Mouse (Mus musculus) gastrocnemius, adult 2 months (tissue): ENCODE data around the gene Pdcd7. TPM values are rescaled to one million over a fixed set of nuclear protein-coding genes. Genes with fewer than 3 reads are reported as not detected.
"Not testable (repeated sequence)": the region's sequence is repeated elsewhere in the genome, so short reads cannot be mapped to it uniquely, and the experiment has no call there.

Experiments
- DNase-seq: peaks from one replicate; pipeline ENCODE4 v3.0.0; 2022
- H3K27ac ChIP-seq: fragments of 200-600 bp; 2 replicates; pipeline ENCODE4 v1.8.1; 2022; ENCODE audit warnings: mild to moderate bottlenecking
- H3K4me3 ChIP-seq: fragments of 200-600 bp; 2 replicates; pipeline ENCODE4 v1.8.1; 2022; ENCODE audit warnings: mild to moderate bottlenecking, moderate library complexity
- CTCF ChIP-seq: fragments of 200-600 bp; IDR thresholded peaks from 2 replicates; pipeline ENCODE4 v1.8.1; 2022; ENCODE audit warnings: antibody characterized with exemption, mild to moderate bottlenecking, moderate library complexity
- intact Hi-C: fragments of 180-260 bp; cut with DNase I; formaldehyde crosslinking; loops from one replicate; pipeline ENCODE4 v1.15.1; 2025
- total RNA-seq, 2 experiments: library from RNA; stranded (reverse); gene quantifications; 2 replicates each; pipeline ENCODE4 v1.2.3; 2021

Gene Pdcd7
- total RNA-seq, 2 experiments from 2014 or later, result 10.1 to 19.5 TPM

DNA sequence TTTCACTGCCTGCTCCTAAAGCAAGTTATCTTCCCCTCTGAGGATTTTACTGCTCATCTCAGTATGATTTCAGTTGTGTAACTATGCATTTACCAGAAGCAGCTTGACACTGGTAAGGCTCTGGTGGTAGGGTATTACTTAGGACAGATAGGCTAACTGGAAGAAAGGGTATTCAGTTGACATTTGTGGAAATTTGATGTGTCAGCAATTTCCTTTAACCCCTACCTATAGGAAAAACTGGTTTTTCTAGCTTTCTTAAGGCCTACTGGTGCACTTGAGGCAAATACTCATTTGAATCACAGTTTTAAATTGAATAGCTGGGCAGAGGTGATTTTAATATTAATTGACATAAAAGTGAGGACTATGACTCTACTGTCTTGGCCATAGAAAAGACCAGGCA is 19.9 kb upstream of the Pdcd7 start:
- TF ChIP-seq CTCF, result no peak
- Histone ChIP-seq H3K27ac (no peak overlapping the region), H3K4me3 (no peak overlapping the region)
- intact Hi-C loops, result no loop called here
- no peak for DNase-seq

GRCm38 (mm10) chr9:65327371-65327770 is 18.5 kb upstream of the Pdcd7 start:
- TF ChIP-seq CTCF, result no peak
- no peak overlapping the region for H3K4me3 ChIP-seq
- intact Hi-C loops, result no loop called here
- H3K27ac ChIP-seq, result no peak overlapping the region
- no peak for DNase-seq

DNA sequence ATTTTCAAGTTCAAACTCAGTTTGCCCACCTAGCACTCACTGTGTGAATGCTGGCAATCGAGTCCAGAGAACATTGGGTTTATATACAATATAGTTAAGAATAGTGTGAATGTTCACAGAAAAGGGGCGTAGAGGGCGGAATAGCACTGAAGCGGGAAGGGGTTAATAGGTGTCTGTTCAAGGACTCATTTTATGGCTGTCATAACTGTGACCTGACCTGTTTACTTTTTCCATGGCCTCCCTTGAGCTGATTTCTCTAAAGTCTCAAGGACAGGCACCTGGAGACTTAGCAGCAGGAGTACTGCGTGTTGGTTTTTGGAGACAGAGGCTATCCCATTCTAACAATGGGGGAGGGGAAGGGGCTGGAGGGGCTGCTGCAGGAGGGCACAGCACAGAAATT is 11.9 kb upstream of the Pdcd7 start:
- TF ChIP-seq CTCF, result no peak

DNA sequence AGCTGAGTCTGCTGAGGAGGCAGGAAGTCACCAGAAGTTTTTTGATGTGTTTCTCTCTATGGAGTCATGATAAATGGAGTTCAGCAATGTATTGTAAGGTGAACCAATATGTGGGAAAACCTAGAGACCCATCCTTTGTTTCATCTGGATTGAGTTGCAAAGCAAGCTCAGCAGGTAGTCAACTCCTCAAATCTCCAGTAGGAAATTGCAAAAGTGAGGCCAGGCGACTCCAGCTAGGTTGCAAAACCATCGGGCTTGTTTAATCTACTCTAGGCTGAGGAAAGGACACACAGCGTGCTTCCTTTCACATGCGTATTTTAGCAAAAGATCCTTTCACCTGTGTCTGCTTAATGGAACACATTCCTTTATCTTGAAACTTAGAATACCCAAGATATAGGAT is 6.8 kb upstream of the Pdcd7 start:
- DNase-seq, result no peak
- Histone ChIP-seq H3K27ac (no peak overlapping the region), H3K4me3 (no peak overlapping the region)
- TF ChIP-seq CTCF, result no peak
- intact Hi-C loops, result no loop called here

More for the DNA sequence above, 11.9 kb upstream of the Pdcd7 start:
- intact Hi-C loops, result no loop called here
- no peak overlapping the region for H3K27ac ChIP-seq
- DNase-seq, result no peak
- H3K4me3 ChIP-seq, result no peak overlapping the region

DNA sequence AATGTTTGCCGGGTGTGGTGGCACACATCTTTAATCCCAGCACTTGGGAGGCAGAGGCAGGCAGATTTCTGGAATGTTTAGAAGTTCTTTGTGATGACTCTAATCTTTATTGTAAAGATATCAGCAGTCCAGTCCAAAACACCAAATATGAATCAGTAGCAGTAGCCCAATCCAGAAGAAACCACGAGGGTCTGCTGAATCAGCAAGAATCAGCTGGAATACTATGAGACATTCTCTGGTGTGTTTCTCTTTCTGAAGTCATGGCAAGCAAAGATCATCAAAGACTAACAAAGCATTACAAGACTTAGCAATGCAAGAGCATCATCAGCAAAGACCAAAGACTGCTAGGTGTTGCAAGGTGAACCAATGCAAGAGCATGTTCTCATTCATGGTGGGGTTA is 5.5 kb upstream of the Pdcd7 start:
- TF ChIP-seq CTCF, result no peak
- DNase-seq, result no peak
- intact Hi-C loops, result no loop called here

GRCm38 (mm10) chr9:65345439-65345838 is 465 bp upstream of the Pdcd7 start:
- peak; percentile 15; the same call in 1 of the 2 replicates for TF ChIP-seq CTCF
- peak overlapping the region; percentile 96 for H3K27ac ChIP-seq
- intact Hi-C loops, DNase-seq: not testable (repeated sequence)
- H3K4me3 ChIP-seq, result peak overlapping the region; percentile 98

More for the DNA sequence above, 5.5 kb upstream of the Pdcd7 start:
- Histone ChIP-seq H3K27ac (no peak overlapping the region), H3K4me3 (no peak overlapping the region)

- no peak for TF ChIP-seq CTCF
- Histone ChIP-seq H3K4me3 (peak overlapping the region; percentile 98), H3K27ac (peak overlapping the region; percentile 96)
- intact Hi-C loops, result loop anchor here (2.0 kb wide), 1 partner anchor 44 kb away; the partner anchor contains the start of gene Kbtbd13
- DNase-seq, result peak; percentile 59
Measured at GRCm38 (mm10) chr9:65346476-65347111, 690 bp downstream of the Pdcd7 start.

GRCm38 (mm10) chr9:65347112-65347850 is 1.4 kb downstream of the Pdcd7 start:
- intact Hi-C loops, result loop anchor here (2.0 kb wide), 1 partner anchor 44 kb away; the partner anchor contains the start of gene Kbtbd13
- DNase-seq, result peak; percentile 32
- Histone ChIP-seq H3K27ac (peak overlapping the region; percentile 96), H3K4me3 (peak overlapping the region; percentile 98)
- no peak for TF ChIP-seq CTCF

DNA sequence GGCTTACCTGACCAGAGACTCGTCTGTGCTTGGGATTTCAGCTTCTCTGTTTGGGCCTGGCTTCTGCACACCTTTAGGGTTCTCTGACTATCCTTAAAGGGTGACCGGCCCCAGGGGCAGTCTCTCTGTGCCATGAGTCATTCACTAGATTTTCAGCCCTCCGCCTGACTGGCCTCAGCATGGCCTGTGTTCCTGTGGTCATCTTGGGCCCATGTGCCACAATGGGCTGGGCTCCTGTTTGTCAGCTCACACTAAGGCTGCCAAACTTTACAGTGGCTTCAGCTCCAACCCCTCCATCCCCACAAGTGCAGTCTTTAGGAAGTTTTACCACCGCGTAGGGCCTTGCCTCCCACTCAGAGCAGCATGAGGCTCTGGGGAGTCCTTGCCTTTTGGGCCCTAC is 7.3 kb downstream of the Pdcd7 start:
- DNase-seq, result no peak
- no peak overlapping the region for H3K27ac ChIP-seq
- intact Hi-C loops, result loop anchor here (5.0 kb wide), 1 partner anchor 79 kb away; no protein-coding TSS in a partner anchor
- no peak overlapping the region for H3K4me3 ChIP-seq
- TF ChIP-seq CTCF, result no peak

DNA sequence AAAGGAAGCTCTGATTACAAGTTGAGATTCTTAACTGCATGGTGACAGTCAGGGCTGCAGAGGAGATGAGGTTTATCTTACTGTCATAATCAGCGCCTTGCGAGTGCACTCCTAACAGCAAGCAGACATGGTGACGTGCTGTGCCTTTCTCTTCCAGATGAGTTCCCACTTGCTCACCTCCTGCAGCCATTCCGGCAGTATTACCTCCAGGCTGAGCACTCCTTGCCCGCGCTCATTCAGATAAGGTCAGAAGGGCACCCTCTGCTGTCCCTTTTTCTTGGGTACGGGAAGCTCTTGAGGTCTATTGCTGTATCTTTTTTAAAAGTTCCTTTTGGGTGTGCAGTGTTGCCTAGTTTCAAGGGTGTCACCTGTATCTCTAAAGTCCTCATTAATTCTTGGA is 10.7 kb downstream of the Pdcd7 start:
- intact Hi-C loops, result no loop called here
- H3K27ac ChIP-seq, result no peak overlapping the region
- no peak for TF ChIP-seq CTCF
- DNase-seq, result no peak
- H3K4me3 ChIP-seq, result no peak overlapping the region

GRCm38 (mm10) chr9:65356971-65357370 is 11.1 kb downstream of the Pdcd7 start:
- no peak for DNase-seq
- Histone ChIP-seq H3K27ac (no peak overlapping the region), H3K4me3 (no peak overlapping the region)
- intact Hi-C loops, result no loop called here
- TF ChIP-seq CTCF, result no peak

DNA sequence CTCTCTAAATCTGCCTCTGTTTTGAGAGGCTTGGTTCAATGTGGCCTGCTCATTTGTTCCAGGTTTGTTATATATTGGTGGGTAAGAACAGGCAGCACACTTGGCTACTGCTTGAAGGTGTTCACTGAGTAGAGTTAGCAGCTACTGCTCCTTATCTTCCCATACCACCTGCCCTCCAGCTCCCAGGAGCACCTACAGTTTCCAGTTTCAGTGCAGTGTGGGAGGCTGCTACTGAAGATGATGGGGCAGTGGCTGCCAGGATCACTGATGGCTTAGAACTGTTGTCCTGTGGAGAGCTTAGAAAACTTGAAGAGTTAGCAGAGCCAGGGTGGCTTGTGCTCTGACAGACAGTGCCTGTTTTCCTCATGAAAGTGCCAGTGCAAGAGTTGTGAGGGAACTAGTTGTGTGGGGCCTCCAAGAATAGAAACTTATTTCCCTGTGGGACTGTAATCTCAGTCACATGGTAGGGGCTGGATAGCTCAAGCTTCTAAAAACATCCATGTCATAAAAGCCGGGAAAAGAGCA is 13.1 kb downstream of the Pdcd7 start:
- H3K4me3 ChIP-seq, result peak overlapping the region; percentile 17; the same call in 1 of the 2 replicates
- H3K27ac ChIP-seq, result peak overlapping the region; percentile 78
- intact Hi-C loops, result no loop called here
- no peak for DNase-seq
- TF ChIP-seq CTCF, result no peak

DNA sequence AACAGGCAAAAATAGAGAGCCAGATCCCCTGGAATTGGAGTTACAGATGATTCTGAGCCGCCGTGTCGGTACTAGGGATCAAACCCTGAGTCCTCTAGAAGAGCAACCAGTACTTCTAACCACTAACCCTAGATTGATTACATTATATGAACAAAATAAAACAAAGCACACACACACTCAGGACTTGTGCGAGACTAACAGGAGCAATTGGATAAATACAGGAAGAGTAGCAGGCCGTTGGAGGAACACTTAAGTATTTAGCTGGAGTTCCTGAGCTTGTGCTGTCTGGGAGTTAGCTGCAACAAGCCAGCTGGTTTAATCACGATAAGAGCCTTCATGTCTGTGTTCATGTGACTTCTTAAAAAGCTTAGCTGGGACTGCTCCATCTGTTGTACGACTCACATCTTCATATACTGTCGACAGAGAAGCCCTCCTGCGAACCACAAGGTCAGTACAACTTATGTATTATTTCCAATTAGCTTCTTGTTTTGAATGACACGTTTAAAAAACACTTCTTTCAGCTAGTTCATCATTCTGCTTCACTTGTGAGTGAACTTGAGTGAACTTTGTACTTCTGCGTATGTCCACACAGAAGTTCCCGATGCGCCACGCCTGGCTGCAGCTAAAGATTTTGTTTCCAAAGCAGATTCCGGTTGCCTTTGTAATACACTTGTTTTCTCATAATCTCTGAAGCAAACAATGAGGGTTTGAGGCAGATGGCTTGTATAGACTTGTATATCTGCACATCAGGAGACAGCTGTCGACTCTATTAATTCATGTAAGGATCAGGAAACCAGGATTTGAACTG is 14.9 kb downstream of the Pdcd7 start, which contains the start of gene Ubap1l:
Gene Ubap1l (plus strand): TSS at position 401 of the 808 bp plus-strand sequence.
- DNase-seq, result no peak
- intact Hi-C loops, result no loop called here
- H3K4me3 ChIP-seq, result no peak within 1 kb of the TSS
- peak within 1 kb of the TSS; percentile 78 for H3K27ac ChIP-seq
- no peak for TF ChIP-seq CTCF
